Mouse (Mus musculus) kidney, postnatal 36 days (tissue): ENCODE measurements at regions not wholly inside any gene's neighbourhood (a gene's known extent, or its start where the extent isn't known, plus 50 kb on each side); places are given as distances from the start of the nearest gene placed in this dataset.
A peak's percentile ranks its signal among the peaks of the same experiment; 100 is the strongest.

Source experiments
- DNase-seq, 2 experiments: peaks; one replicate each; pipeline ENCODE4 v3.0.0; 2021 to 2022; ENCODE audit warnings: mixed read lengths in 2 of 2

DNA sequence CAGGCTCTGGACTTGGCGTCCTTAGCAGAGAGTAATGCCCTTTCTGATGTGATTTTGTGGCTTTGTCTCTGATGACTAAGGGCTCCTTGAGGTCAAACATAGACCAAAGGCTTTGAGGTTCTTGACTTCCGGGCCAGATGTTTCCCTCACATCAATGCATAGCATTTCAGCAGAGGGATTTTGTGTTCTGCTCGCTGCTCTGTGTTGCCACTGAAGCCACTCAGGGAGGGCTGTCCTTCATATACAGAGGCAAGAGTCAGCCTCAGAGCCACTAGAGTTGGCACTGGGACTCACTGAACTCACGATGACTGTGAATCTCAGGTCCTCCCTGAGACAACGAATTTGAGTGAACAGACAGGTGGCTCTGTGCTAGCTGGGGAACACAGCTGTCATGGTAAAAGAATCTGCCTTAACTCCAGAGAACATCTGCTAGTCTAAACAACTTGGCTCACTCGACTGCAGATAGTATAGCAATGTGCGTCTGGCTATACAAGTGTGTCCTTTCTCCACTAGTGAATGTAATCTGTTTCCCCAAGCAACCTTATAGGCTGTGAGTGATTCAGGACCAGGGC is 74.3 kb downstream of the Gp2 start:
- no peak for DNase-seq

DNA sequence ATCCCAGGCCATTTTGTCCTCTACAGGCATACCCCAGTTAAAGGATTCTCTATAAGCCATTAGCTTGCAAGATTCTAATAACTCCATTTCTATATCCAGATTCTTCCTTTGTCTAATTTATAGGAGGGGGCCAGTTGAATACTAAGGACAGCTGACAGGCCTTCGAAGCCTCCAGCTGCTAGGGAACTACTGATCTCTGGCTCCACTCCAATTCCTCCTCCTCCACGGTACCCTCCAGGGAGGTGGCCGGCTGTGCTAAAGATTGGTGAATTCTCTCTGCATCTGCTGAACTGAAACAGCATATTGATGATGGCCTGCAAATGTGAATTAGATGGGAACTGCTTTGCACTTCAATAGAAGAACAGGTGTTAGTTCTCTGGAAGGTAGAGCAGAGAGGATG is 79.2 kb downstream of the Gp2 start:
- no peak for DNase-seq

DNA sequence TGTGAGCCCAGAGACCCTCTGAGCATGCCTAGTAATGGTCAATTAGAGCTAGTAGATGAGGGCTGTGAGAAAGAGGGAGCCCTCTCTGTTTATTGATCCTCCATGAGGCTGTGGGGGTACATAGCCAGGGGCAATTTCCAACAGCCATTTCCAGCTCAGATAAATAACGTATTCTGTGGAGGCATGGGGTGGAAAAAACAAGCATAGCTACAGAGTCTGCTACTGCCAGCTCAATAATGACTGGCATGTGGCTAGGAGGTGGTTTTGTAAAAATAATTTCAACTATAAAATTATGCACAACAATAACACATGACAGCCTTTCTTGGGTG is 94.9 kb downstream of the Gp2 start:
- no peak for DNase-seq

DNA sequence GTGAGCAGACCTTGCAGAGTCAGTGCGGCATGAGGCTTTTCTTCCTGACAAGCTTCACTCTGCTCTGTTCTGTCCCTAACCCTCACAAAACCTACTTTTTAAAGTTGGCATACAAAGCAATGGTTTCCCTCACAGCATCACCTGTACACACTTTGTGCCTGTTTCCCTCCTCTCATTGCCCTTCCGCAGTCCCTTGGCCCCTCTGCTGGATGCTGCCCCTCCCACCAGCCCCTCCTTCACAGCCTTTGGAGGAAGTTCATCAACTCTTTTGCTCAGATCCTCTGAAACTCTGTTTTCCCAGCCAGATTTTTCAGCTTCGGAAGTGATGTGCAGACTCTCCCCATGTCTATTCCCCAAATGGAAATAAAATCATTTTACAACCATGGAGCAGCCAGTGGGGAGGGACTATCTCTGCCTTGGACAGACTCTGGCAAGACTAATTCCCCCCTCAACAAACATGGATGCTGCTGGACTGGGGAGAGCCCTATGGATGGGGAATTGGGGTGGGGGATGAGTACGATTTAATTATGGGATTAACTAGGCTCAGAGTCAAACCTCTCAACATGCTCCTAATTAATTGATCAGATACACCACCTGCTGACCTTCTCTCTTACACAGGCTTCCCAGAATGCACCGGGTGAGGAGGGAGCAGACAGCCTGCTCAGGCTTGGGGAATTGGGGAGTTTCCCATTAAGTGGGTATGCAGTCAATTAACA is 95.4 kb downstream of the Gp2 start:
- DNase-seq = no peak

DNA sequence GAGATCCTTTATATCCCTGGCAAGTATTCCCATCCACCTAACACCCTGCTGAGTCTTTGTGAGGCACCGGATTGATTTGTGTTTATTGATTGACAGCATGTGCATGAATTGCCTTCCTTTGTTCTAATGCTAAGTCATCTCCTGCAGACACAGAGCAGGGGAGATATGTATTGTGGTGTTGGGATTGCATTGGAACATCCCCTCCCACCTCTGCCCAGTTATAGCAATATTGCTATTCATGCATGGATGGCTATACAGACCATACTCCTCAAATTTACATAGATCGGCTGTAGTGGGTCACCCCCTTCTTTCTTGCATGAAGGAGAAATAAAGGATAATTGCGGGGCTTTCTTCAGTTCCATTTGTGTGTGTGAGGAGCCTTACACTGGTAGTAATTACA is 101.7 kb downstream of the Gp2 start:
- no peak for DNase-seq

DNA sequence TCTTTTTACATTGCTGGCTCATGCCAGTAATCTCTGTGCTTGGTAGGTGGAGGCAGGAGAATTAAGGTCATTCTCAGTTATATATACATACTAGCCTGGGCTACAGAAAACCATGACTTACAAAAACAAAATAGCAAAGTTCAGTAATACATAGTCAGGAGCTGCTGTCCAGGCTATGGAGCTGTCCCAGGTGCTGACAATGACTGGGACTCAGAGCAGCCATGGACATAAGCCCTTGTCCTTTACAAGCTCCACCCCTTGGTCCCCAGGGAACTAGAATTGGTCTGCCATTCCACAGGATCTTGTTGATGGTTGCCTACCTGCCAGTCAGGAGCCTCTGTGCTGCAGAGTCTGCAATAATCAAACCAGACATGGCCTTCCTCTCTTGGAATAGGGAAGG is 102.8 kb downstream of the Gp2 start:
- peak in 1 of 2 experiments; percentile 48 for DNase-seq

DNA sequence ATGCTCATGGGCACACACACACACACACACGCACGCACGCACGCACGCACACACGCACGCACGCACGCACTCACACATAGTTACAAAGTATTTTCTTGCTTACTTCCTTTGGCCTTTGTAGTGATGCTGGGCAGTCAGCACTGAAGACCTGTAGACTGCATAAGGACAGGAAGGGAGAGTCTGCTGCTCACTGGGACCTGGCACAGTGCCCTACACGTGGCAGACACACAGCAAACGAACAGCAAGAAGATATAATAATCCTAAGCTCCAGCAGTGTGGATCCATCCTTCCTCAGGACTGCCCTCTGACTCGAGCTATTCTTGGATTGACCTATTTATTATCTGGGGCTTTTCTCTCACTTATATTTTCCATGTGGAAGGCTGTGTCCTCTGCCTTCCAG is 106.5 kb downstream of the Gp2 start:
- no peak for DNase-seq

DNA sequence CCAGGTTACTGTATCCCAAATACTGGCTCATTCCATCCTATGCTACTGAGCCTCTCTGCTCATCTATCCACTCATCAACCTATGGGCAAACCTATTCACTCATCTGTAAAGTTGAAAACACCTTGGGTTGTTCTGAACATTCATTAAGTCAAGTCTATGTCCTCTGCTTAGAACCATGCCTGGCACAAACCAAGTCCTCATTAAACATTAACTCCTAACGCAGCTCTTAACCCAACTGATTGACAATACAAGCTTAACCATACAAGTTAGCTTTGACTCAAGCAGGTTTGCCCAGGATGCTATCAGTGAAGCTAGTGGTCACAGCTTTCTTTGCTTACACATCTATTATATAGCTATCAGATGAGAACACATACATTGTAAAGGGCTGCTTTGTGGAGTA is 108.4 kb downstream of the Gp2 start:
- DNase-seq = peak; percentile 20 to 25

DNA sequence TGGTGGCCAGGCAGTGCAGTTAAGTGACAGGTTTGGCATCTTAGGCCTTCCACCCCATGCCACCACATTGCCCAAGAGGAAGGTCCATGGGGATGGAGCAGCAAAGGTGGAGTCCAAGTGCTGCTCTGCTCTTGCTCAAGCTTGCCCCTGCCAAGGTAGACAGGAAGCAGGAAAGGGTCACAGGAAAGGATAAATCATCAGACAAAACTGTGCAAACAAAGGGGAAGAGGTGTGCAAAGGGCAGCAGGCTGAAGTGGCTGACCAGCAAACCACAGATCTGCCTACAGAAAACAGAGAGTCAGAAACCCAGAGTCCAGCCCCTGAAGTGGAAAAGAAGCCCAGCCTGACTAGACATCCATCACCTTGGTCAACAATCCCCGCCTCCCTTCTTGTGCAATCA is 115.7 kb downstream of the Gp2 start:
- DNase-seq = no peak

DNA sequence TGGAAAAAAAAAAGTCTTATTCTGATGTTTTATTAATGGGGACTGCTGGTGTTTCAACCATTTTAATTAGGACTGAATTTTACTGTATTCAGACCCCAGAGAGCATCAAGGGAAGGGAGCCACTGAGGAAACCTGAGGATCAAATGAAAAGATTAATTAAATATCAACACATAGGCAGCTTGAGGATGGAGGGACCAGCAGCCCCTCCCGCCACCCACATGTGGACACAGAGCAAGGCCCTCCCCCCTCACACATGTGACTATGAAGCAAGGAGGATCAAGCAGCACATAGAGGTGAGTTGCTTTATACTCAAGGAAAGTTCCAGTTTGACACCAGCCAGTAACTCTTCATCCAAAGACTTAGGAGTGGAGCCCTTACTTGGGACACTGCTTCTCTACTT is 126.0 kb downstream of the Gp2 start:
- no peak for DNase-seq

DNA sequence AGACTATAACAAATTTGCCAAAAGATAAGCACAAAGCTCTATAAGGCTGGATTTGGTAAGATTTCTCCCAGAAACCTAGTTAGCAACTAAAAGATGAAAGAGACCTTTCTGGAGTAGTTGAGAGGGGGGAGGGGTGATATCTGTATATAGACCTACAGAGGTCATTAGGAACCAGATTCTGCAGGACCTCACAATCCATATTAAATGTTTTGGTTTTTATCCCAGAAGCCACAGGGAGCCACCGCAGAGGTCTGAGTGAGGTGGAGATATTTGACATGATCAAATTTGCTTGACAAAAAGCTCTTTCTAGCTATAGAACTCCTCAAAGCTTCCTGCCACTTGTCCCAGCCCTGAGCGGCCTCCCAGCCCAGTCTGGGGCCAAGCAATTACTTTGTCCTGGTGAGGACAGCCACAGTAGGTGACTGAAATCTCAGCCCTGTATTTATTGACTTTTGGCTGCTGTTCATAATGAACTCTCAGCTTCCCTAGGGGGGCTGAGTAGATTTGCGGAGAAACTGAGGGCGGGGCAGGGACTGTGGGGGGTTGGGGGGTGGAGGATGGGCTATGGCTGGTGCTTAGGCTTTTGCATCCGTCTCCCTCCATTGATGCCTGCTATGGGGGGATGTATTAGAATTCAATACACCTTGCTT is 128.5 kb downstream of the Gp2 start:
- DNase-seq = no peak

DNA sequence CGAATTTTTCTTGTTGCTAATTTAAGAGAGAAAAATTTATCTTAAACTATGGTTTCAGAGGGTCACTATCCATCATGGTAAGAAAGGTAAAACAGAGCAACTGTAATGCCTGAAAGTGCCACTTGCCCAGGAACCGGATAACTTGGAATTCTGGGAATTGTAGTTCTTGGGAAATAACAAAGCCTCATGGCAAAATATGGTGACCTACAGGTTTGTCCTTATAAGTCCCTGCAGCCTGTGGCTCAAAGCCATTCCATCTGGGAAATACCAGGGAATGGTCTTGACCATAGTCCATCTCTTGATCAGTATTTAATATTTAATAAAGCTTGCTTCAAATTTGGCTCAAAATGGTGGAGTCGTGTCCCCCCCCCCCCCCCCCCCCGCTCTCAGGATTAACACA is 111.9 kb upstream of the Gpr139 start:
- no peak for DNase-seq

DNA sequence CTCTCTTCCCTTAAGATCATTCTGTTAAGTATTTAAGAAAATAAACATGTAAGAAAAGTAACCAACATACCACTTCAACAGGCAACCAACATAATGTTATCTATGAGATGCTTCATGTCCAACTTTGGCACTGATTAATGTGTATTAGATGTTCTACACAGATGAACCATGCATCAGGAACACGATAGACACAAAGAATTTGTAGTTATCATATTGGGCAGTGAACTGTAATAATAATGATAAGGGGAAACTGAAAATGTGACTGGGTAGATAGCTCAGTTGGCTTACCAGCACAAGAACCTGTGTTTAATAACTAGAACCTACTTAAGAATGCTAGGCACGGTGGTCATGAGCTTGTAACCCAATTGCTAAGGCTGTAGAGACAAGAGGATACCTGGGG is 107.0 kb upstream of the Gpr139 start:
- no peak for DNase-seq

DNA sequence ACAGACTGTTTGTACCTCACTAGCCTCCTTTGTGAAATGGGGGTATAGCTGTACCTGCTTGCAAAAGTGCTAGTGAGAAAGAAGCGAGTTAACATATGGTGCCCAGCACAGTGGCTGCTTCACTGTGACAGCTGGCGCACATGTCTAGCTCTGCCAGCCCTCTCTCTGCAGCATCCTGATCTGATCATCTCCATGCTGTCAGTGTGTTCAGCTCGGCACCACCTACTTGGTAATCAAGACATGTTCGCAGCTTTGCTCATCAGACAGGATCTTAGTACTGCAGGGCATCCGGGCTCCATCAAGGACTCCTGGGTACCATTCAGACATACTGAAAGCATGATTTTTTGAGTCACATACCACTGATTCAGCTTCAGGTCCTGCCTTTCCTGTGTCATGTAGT is 100.9 kb upstream of the Gpr139 start:
- DNase-seq = no peak

DNA sequence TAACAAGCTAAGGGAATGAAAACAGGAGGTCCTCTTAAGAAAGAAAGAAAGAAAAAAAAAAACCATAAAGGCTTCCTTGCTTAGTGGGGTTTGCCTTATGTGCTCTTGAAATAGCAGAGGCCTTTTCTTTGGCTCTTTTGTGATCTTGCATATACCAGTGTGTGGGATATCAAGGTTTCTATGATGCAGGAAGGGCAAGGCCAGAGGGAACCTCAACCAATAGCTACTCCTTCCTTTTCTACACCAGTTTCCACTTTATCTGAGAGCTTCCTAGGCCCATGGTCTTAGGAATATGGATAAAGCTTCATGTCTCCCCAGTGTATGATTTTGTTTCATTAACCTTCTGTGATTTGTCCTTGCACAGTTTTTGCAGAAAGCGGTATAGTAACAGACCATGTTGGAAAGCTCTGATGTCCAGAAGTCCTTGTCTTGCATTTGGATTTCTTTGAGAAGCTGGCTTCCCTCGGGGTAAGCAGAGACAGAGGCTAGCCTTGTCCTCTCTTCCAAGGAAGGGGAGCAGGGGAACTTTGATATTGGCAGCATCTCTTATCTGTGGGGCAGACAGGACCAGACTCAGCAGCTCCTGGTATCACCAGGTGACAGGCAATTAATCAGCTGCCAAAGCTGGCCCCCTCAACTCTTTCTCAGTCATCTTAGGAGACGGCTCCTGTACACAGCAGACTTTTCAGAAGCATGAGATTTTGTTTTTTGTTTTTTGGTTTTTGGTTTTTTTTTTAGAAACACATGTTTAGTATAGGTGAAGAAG is 95.7 kb upstream of the Gpr139 start:
- DNase-seq = no peak

DNA sequence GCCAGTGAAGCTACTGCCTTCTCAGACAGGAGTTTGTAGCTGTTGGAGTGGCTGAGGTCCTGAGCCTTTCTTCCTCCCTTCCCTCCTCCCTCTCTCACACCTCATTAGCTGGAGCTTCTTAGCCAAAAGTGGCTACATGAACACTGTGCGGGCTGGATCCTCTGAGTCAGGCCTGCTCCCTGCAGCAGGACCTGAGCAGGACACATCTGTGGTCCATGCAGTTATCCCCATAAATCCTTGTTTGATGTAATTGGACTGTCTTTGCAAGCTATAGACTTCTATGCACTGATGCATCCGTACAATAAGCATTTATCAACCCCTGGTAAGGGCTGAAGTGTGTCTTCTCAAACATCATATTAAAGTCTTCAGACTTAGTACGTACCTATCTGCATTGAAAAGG is 88.2 kb upstream of the Gpr139 start:
- DNase-seq = no peak

DNA sequence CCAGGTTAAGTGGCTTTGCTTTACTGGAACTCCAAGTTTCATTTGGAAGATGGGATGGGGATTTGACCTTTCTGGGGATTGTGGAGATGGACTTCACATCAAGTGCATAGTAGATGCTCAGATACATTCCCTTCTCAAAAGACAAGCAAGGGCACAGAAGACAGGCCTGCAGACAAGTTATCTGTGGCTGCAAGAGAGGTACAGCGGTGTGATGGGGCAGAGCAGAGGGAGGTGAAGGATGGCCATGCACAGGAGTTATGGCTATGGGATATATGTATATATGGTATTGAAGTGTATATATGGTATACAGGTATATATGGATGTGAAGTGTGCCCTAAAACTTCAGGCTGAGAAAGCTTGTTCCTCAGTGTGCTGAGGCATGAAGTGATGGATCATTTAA is 87.0 kb upstream of the Gpr139 start:
- no peak for DNase-seq

DNA sequence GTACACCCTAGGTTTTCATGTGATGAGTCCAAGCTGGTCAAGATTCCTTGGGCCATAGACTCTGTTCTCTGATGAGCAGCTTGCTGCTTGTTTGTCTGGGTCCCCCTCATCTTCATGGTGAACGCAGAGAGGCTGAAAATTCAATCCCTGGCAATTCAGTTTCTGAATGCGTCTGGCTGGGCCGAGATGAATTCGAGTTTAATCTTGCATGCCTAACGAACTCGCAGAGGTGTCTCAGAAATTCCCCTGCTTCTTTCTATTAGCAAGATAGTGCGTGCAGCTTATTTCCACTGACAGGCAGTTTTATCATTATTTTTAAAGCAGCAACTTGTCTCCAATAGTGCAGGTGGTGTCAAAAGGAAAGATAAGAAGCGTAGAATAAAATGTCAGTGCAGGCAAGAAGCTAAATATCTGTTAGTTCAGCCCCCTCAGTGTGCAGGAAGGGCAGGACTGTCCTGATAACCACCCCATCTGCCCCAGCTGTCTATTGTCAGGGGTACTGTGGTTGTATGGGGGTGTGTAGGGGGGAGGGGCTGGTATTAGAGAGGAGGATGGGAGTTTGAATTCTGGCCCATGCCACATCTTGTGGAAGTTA is 86.5 kb upstream of the Gpr139 start:
- DNase-seq = no peak

DNA sequence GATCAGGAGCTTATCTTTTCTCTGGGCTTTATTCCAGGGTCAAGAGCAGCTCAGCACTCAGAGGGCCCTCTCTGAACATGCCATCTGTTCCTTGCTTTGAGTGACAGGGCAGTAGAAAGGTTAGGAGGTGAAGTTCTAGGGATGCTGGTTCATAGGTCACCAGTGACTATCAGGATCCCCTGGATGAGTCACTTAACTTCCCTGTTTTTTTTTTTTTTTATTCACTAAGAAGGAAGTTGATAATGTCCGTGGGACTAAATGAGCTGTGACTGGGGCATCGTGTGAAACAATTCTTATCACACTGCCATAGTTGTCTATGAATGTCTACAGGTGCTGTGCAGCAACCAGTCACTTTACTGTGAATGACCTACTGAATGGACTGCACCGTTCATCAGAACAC is 73.8 kb upstream of the Gpr139 start:
- no peak for DNase-seq

DNA sequence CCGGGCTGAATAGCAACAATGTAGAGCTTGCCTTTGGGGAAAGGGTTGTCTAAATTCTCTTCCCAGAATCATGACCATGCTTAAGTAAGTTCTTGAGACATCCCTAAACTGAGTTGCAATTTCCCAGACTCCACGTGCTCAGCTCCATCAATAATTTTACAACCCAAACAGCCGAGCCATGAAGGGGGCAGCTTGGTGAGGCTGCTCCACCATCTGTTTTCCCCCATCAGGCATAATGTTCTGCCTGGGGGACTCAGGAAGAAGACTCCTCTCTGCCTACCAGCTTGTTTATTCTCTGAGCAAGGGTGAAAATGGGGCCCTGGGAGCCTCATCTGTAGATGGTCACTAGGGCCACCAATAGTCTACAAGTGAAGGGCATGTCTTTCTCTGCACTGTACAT is 72.5 kb upstream of the Gpr139 start:
- DNase-seq = no peak

DNA sequence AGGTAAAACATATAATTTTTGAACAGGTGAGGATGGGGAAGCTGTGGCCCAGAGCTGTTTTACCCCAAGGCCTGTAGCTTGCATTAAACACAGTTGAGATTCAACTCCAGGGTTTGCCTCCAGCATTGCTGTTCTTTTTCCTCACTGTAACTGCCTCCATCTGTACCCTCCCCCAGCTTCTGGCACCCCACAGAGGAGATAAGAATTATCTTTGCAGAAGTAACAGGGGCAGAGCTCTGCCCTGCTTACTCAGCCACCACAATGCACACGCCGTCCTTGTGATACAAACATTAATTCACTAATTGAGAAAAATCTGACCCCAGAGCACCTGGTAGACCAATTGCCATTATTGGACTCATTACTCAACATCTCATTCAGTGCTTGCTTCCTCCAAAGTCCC is 68.3 kb upstream of the Gpr139 start:
- DNase-seq = no peak

DNA sequence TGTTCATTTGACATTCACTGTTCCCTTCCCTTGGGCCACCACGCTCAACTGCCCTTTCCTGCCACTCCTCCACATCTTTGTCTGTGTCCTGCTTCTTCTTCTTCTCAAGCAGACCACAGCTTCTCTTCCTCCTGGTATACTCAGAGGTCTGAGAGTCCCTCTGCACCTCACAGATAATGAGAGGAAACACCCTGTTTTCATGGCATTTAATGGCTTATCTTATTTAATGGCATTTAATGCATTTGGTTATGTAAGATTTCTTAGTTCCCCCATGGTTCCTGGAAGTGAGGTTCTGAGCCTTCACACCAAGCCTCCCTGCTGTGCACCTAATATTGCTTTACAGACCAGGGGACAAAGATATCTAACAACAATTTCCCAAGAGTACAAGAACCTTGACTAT is 67.3 kb upstream of the Gpr139 start:
- no peak for DNase-seq

DNA sequence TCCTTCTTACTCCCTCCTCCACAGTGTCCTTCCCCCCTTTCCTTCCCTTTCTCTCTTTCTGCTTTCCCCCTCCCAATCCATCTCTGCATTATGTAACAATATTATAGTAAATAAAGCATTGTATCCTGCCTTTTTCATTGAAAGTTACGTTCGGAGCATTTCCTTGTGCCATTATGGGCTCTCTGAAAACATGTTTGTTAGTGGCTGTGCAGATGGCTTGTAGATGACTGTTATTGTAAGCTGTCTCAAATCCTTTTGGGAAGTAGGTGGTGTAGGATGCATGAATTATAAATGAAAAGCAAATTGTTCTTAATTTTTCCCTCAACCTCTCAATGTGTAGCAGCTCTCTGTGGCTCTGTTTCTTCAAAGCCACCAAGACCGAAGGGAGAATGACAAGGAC is 66.0 kb upstream of the Gpr139 start:
- DNase-seq = no peak

DNA sequence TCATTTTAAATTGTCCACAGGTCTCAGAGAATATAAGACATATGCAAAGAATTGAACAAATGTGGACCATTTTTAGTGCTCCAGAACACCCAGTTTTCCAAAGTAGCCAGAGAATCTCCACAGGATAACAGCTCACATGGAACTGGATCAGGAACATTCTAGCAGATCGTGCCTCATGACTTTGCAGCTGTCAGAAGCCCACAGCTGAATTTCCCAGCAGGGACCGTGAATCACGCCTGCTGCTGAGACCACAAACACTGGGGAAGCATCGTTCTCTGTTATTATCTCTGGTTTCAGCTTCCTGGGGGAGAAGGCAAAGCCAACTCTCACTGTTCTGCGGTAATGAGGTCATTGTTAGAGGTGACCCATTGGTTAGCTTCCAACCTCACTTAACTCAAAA is 60.4 kb upstream of the Gpr139 start:
- no peak for DNase-seq
